Mouse (Mus musculus) right cerebral cortex, postnatal 14 days (tissue): ENCODE data around the gene Aco1.

Experiments
- DNase-seq: peaks from one replicate; pipeline ENCODE4 v3.0.0; 2022

Gene Aco1

DNA sequence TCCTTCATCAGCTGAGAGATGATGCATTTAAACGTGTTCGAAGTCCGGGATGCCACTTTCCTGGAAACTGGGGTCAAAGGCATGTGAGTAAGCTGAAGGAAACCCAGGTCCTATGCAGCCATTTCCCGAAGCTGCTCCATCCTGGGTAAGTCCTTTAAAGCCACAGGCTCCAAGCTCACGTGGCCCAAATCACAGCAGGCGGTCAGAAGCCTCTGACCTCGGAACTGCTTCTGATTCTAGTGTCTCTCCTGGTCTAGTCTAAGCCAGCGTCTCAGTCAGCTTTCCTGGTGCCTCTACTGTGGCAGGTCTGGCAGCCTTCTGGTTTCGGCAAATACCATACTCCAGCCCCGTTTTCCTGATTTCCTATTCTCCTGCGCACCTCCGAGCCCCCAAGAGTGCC is 77.6 kb downstream of the Aco1 start:
- no peak for DNase-seq

DNA sequence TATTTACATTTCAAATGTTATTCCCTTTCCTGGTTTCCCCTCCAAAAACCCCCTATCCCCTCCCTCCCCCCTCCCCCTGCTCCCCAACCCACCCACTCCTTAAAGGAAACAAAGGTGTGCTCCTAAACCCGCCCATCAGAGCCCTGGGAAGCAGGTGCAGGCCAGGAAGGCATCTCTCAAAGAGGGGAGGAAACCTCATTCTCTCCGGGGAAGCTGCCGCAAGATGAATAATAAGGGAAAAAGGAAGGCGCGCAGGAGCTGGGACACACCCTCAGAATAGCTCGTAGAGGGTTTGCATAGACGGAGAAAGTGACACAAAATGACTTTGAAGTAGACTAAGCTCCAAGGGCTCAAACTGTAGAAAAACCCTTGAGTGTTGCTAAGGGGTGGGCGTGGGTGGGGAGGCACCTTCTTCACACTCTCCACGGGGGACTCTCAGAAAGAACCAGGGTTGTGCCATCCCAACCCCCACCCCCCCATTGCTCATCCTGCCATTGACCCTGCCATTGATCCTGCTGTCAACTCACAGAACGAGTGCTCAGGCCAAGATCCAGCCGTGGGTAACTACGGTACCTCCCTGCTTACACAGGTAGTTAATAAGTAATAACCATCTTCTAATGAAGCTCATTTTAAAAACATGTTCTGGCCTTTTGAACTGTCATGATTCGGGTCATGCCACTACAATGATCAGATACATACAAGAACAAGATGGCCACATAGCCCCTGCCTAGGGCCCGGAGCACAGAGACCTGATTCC is 78.3 kb downstream of the Aco1 start:
- no peak for DNase-seq

DNA sequence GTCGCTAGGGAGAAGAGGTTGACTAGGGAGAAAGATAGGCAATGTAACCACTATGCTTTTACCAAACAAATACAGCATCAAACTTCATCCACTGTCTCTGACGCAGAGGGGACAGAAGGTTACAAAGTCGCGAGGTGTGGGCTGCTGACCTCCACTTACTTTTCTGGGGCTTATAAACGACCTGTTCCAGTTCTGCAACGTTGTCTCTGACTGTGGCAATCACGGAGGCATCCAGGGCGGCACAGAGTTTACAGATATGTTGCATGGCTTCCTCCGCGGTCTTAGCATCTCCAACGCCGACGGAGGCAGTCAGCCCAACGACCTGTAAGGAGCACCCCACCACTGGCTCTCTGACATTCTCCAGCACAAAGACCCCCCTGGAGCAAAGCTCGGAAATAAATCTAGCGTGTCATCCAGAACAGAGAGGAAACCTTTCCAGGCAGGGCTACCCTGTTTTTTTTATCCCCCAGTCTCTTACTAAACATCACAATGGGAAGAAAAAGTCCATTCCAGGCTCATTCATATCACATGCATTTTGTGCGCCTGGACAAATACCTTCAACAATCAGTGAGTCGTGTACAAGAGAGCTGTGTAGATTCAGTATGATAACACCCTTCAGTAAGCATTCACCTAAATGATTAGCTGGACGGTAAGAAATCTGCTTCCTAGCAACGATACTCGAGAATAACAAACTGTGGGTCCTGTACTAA is 79.2 kb downstream of the Aco1 start:
- DNase-seq = no peak

DNA sequence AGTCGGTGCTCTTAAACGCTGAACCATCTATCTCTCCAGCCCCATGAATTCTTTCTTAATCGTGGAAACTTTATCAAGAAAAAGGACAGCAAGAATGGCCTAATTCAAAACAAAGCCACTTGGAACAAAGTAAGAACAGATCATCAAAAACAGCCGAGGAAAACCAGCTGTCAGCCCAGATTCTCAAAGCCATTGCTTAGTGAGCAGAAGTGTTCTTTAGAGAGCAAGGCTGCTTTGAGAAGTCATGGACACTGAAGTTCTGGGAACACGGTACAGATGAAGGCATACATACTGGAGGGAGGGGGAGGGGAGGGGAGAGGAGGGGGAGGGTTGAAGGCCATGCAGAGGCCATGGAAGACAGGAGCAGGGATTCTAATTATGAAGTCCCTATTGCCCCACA is 83.2 kb downstream of the Aco1 start:
- no peak for DNase-seq

DNA sequence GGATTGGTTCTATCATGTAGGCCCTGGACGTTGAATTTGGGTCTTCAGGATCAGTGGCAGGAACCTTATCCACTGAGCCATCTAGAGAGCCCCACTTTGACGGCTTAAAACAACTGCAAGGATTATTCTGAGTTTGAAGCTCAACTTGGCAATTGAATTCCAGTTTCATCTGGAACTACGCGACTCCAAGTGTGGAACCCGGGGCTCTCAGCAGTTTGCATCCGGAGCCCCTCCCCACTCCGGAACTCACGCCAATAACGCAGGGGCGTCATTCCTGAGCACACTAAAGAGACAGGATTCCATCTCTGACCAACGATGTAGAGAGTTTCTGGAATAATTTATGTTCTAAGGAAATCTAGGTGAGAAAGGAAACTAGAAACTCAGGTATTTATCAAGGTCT is 84.2 kb downstream of the Aco1 start:
- no peak for DNase-seq

DNA sequence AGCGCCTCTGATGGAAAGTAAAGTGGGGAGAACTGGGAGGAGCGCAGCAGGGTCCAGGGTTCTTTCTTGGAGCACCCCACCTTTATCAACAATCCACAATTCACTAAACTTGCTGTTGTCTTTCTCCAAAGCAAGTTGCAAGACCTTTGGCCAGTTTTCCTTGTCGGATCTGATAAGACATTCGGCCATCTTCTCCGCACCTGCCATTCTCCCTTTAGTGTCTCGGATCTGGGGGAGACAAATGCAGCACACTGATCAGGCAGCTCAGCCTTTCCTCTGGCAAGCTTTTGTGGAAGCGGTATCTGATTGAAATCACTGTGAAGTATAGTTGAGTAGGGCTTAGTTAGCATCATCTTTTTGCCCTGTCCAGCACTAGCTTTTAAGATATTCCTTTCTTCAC is 85.0 kb downstream of the Aco1 start:
- DNase-seq = no peak

DNA sequence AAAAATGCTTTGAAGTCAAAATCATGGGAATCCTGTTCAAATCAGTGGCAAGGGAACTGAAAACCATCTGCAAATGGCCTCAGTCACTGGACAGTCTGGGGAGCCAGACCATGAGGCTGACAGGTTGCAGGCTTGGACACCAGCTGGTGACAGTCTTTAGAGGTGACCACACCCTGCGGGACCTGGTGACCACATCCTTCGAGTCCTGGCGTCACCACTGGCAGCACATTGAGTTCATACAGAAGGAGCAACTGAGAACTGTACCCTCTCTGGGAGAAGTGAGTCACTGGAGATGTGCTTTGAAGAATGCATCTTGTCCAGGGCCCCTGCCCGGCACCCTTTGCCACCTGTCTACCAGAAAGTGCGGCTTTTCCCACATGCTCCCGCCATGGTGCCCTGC is 86.8 kb downstream of the Aco1 start:
- no peak for DNase-seq

DNA sequence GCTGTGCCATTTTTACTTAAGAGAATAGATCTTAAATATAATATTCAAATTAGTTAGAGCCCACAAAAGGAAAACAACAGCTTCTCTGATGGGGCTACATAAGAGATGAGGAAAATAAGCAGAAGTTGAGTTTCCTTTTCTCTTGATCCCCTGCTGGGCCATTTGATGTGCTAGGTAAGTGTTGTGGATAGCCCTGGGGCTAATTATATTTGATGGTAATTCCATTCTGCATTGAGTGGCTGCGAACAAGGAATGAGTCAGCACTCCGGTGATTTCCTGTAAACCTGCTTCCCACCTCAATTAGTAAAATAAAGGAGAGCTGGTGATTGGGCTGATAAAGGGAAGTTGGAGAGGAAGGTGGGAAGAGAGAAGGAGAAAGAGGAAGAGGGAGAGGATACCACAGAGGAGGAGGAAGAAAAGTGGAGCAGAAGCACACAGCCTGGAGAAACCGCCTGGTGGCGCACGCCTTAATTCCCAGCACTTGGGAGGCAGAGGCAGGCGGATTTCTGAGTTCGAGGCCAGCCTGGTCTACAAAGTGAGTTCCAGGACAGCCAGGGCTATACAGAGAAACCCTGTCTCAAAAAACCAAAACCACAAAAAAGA is 90.3 kb downstream of the Aco1 start:
- DNase-seq = no peak

DNA sequence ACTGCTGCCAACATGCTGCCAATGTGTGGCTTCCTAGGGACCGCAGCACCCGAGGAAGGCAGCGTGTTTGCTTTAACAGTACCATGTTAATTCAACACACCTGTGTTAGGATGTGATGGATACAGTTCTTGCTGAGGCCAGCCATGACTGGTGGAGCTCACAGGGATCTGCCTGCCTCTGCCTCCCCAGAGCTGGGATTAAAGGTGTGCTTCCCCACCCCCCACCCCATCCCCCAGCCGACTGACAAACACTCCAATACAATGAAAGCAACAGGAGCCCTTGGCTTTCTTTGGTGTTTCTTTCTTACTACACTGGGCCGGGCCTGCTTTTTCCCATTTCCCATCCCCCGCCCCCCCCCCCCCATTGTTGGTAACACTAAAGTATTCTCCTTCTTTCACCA is 91.4 kb downstream of the Aco1 start:
- no peak for DNase-seq

DNA sequence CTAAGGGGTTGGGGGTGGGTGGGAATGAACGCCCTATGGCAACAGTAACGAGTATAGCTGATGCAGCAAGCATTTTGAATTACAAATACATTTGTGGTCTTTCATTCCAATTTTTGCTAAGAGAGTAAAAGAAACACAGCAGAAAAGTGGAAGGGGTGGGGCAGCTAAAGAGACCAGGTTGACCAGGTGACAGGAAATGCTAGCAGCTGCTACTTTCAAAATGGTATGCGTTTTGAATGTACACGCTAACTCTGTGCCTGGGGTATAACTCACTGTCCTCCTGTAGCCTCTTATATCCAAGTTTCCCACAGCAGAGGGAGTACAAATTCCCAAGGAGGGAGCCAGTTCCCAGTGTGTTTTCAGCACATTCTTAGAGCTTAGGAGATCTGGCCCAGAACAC is 93.9 kb downstream of the Aco1 start:
- no peak for DNase-seq

DNA sequence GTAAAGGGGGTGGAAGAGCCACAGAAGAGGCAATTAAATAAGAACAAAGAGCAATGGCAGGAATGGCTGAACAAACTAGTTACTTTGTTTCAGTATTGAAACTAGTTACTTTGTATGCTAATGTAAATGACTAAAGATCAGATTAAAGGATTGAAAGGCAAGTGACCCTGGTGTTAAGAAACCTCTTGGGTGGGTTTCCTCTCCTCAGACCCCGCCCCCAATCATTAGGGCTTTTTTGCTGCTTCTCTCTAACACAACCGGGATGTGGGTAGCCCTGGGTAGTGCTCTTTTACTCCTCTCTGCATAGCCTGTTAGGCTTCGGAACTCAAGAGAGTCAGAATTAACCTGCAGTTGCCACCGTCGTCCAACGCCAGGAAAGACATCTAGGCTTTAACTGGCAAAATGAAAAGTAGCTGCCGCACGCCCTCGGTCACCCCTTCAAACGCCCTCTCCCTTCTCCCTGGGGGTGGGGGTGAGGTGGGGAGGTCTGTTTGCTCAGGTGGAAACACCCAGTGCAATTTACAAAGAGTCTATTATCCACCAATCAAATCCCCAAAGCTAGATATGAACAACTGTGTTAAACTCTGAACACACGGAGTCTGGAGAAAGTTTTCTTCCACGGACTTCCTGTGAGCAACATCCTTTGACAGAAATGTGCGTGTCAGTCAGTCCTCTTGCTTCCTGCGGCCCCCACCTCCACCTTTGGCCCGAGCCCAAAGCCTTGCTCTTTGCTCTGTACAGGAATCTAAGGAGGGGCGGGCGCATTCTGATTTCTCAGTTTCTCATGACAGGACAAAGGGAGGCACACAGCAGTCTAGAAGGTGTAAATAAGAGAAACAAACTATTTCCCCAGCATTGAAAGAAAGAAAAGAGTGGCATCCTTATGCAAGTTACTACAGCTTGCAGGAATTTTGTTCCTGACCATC is 95.9 kb downstream of the Aco1 start:
- no peak for DNase-seq

DNA sequence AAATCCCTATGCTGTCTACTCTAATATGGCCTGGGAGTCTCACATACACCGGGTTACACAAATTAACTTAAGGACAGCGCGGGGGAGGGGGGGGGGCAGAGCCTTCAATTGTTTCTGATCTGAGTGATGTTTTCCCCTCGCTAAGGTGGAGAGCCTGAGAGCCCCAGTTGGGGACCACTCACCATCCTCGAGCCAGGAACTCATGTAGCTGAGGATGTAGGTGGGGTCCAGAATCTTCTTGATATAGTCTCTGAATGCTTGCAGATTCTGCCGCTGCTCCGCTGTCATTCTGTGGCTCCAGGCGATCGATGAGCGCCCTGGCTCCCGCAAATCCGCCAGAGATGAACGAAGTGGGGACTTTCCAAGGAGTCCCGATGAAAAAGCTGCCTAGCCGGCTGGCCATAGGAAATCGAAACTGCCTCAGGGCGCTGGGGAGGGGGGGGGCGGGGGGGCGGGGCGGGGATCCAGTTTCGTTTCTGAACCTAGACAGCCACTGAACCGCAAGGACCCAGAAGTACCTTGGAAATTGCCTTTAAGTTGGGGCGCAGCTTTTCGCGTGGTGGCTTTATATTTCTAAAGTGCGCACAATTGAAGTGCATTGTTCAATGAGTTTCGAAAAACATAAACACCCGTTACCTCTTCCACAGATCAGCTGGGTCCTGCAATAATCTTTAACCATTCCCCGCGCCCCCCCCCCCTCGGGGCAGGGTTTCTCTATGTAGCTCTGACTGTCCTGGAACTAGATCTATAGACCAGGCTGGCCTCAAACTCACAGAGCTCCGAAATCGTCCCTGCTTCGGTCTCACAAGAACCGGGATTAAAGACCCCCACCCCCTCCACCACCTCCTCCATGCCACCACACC is 96.8 kb downstream of the Aco1 start, which contains the start of gene Ddx58:
Ddx58 (minus strand) TSS at position 420 of the 863 bp plus-strand sequence.
- no peak for DNase-seq

DNA sequence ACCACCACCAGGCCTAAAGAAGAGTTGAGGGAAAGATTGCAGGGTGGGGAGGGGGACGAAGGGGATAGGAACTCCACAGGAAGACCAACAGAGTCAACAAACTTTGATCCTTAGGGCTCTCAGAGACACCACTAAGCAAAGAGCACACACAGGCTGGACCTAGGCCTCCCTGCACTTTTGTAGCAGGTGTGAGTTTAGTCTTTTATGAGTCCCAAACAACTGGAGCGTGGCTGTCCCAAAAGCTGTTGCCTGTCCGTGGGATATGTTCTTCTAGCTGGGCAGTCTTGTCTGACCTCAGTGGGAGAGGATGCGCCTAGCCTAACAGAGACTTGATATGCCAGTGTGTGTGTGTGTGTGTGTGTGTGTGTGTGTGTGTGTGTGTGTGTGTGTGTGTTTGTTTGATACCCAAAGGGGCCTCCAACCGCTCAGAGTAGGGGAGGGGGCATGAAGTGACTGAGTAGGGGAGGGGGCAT is 97.4 kb downstream of the Aco1 start:
- no peak for DNase-seq

DNA sequence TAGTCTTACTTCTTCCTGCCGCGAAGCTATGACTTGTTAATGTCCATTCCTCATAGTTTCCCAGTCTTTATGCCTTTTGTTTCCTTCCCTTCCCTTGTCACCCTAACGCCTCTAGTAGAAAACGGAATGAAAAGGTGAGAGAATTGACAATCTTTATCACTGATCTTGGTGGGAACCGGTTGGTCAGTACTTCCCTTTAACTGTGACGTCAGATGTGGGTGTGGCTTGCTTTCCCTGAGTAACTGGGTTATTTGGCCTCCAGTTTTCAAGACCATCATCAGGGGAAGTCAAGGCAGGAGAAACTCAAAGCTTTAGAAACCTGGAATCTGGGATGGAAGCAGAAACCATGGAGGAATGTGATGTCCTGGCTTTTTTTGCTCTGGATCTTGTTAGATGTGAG is 99.0 kb downstream of the Aco1 start:
- no peak for DNase-seq

DNA sequence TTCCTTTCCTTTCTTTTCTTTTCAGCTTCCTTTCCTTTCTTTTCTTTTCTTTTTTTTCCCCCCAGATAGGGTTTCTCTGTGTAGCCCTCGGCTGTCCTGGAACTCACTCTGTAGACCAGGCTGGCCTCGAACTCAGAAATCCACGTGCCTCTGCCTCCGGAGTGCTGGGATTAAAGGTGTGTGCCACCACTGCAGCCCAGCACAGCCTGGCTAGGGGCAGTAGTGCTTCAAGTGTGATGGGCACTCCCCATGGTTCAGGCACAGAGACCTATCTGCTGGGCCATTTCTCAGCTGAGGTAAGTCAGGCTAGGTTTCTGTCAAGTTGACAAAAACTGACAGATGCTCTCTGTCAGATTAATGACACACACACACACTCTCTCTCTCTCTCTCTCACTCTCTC is 100.1 kb downstream of the Aco1 start:
- DNase-seq = no peak

DNA sequence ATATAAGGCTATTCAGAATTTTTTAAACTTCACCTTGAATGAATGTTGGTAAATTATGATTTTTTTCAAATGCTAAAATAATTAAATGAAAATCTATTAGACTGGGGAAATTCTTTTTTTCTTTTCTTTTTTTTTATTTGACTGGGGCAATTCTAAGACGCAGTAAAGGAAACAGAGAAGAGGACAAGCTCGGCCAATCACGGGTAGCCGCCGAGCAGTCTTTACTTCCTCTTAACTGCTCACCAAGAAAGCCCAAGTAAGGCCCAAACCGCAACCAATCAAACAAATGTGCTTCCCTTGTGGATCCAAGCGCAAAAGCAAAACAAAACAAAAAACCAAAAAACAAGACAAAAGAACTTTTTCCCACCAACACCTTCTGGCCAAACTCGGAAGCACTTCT is 101.2 kb downstream of the Aco1 start:
- no peak for DNase-seq
